Mouse (Mus musculus) effector memory CD4-positive, alpha-beta T cell, adult 5 months (primary cell): ENCODE measurements around the gene Nhlrc3. TPM values are rescaled to one million over a fixed set of nuclear protein-coding genes. Genes with fewer than 3 reads are reported as not detected.

Experiments used
- polyA plus RNA-seq: library from polyadenylated mRNA; unstranded; fragments of 100-300 nt; shearing (Covaris generic); gene quantifications from one replicate; pipeline ENCODE4 v1.2.1, GENCODE M21; 2017

Gene Nhlrc3
- polyA plus RNA-seq: 12.3 TPM

GRCm38 (mm10) chr3:53463046-53463764 lies at the start of gene Nhlrc3, which contains the start of gene Proser1:
Gene Nhlrc3, minus strand, starts transcription at chr3:53463332.
Gene Proser1, plus strand, starts transcription at chr3:53463666.

DNA sequence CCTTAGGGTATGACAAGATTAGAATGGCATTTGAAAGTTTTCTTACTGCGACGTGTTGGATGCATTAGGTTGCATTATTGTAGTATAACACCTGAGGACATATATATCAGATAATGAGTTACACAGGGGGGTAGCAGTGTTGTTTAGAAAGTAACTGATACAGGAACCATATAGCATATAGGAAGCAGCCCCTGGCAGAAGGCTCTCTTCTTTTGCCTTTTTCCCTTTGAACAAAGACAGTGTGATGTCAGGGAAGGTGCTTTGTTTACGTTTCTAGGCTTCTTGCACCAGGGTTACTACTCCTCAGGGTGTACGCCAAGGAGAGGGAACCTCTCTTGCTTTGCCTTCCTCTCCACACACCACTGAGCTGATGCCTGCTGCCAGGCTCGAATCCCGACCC lies 25.2 kb upstream of the Nhlrc3 start, which contains the start of gene Stoml3:
Stoml3 (plus strand) TSS at position 301 of the 400 bp plus-strand sequence.

Other genes starting within 250 kb of the Nhlrc3 start
- 18.3 TPM for gene Proser1, start 334 bp upstream of the Nhlrc3 start, polyA plus RNA-seq
- gene Stoml3, start 25.3 kb upstream of the Nhlrc3 start, polyA plus RNA-seq: not detected
- gene Frem2, start 194.0 kb upstream of the Nhlrc3 start, polyA plus RNA-seq: 0.04 TPM